Mouse (Mus musculus) G1E (cell line): ENCODE data around the gene Egln1.

ENCODE experiments used
- CTCF ChIP-seq: IDR thresholded peaks from 2 replicates; pipeline ENCODE4 v1.5.1; 2012; ENCODE audit warnings: low read depth, low read length, inconsistent platforms, mixed read lengths
- GATA1 ChIP-seq: IDR thresholded peaks from 2 replicates; pipeline ENCODE4 v1.6.1; 2012; ENCODE audit warnings: borderline replicate concordance, low read length, inconsistent platforms, mixed read lengths

DNA sequence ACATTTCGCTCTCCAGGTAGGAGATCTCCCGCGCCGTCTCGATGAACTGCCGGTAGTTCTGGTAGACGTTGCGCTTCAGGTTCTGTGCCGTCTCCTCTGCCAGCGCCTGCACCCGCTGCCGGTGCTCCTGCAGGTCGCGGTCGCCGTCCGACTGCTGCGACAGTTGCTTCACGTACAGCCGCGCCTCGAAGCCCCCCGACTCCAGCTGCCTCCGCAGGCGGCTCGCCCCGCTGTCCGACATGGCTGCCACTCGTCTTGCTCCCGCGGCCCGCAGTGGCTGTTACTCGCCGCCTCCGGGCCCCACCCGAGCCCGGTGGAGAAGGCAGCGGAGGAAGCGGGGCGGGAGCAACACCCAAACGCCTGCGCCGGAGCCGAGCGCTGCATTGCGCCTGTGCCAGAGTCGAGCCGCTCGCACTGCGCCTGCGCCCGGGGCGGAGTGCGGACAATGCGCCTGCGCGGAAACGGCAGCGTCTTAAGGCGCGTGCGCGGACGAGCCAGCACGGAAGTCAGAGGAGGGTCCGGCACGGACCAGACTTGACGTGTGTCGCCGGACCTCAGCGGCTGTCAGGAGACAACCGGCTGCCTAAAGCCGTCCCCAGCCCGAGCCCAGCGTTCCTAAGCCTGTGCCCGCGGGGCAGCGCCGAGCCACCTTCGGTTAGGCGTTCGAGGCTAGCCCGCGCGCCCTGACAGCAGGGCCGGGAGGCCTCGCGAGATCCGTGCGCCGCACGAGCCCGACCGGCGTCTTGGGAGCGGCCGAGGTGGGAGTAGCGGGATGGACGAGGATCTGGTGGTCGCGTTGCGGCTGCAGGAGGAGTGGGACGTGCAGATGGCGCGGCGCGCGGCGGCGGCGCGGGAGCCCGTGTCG lies 51.5 kb downstream of the Egln1 start, which contains the start of the genes Exoc8 and Sprtn:
- TF ChIP-seq CTCF (no peak), GATA1 (no peak)
